Mouse (Mus musculus) embryonic facial prominence, embryonic 14.5 days (tissue): ENCODE results near the gene Gpr4. TPM values are rescaled to one million over a fixed set of nuclear protein-coding genes. Genes with fewer than 3 reads are reported as not detected.
A peak's percentile ranks its signal among the peaks of the same experiment; 100 is the strongest.

ENCODE experiments used
- ATAC-seq: fragments of 200-750 bp; cut with Nextera tagmentation; 2 replicates; pipeline ENCODE4 v1.8.0; 2017; ENCODE audit warnings: low read depth, moderate number of reproducible peaks, moderate TSS enrichment
- DNase-seq: peaks from one replicate; pipeline ENCODE4 v3.0.0-alpha.2; 2015; ENCODE audit warnings: low spot score
- H3K27ac ChIP-seq: fragments of 300-500 bp; sonication (generic); replicated peaks from 2 replicates; pipeline ENCODE4 v1.5.1; 2014; ENCODE audit warnings: low read depth, mild to moderate bottlenecking, low read length, moderate library complexity
- H3K27me3 ChIP-seq: fragments of 300-500 bp; sonication (generic); replicated peaks from 2 replicates; pipeline ENCODE4 v1.6.1; 2014; ENCODE audit warnings: low read length; ENCODE audit not compliant: control insufficient read depth, insufficient read depth
- H3K36me3 ChIP-seq: fragments of 300-500 bp; sonication (generic); 2 replicates; pipeline ENCODE4 v1.6.1; 2014; ENCODE audit warnings: low read length, mixed read lengths; ENCODE audit not compliant: control insufficient read depth, insufficient read depth
- H3K4me1 ChIP-seq: fragments of 300-500 bp; sonication (generic); 2 replicates; pipeline ENCODE4 v1.6.1; 2014; ENCODE audit warnings: antibody characterized with exemption, low read length; ENCODE audit not compliant: control insufficient read depth, insufficient read depth
- H3K4me2 ChIP-seq: fragments of 300-500 bp; sonication (generic); 2 replicates; pipeline ENCODE4 v1.6.1; 2014; ENCODE audit warnings: low read depth, mild to moderate bottlenecking, low read length, moderate library complexity, mixed read lengths
- H3K4me3 ChIP-seq: fragments of 300-500 bp; sonication (generic); 2 replicates; pipeline ENCODE4 v1.5.1; 2014; ENCODE audit warnings: low read depth, mild to moderate bottlenecking, low read length
- H3K9ac ChIP-seq: fragments of 300-500 bp; sonication (generic); 2 replicates; pipeline ENCODE4 v1.6.1; 2014; ENCODE audit warnings: low read depth, mild to moderate bottlenecking, low read length, moderate library complexity, mixed read lengths
- H3K9me3 ChIP-seq: fragments of 300-500 bp; sonication (generic); 2 replicates; pipeline ENCODE4 v1.6.1; 2016; ENCODE audit warnings: low read length; ENCODE audit not compliant: control insufficient read depth
- WGBS: fragments of 180-500 bp; shearing (Covaris S2); extraction: QIAGEN DNeasy Blood & Tissue Kit; methylation state at CpG from one replicate; pipeline ENCODE4 v1.1.7; 2014; 5-methylcytosine and 5-hydroxymethylcytosine counted together
- polyA plus RNA-seq: library from polyadenylated mRNA; unstranded; fragments of >200 nt; fragmentation: Nextera tagmentation; extraction: Ambion mirVana; gene quantifications from 2 replicates; pipeline ENCODE4 v1.2.1, GENCODE M21; 2014

Gene Gpr4
- polyA plus RNA-seq, 1 experiment from 2014 or later = 1.7 TPM

GRCm38 (mm10) chr7:19265928-19266822 is 53.8 kb downstream of the Gpr4 start:
- 80% methylated on average over 10 of the region's 10 CpGs for WGBS
- Histone ChIP-seq H3K27ac (no peak overlapping the region), H3K4me3 (no peak overlapping the region), H3K27me3 (no peaks in the 10 kb centered on the region), H3K36me3 (peaks cover 52% of the 10 kb centered on the region), H3K4me1 (peaks cover 14% of the 10 kb centered on the region; the same call in 1 of the 2 replicates), H3K9ac (no peak overlapping the region), H3K9me3 (no peaks in the 10 kb centered on the region), H3K4me2 (no peak overlapping the region)
- DNase-seq (no peak), ATAC-seq (no peak)

- DNase-seq (no peak), ATAC-seq (no peak)
- H3K4me2 ChIP-seq = no peak overlapping the region
- 62% methylated on average over 10 of the region's 10 CpGs for WGBS
- peaks cover 14% of the 10 kb centered on the region; the same call in 1 of the 2 replicates for H3K4me1 ChIP-seq
- H3K27me3 ChIP-seq = no peaks in the 10 kb centered on the region
- H3K9ac ChIP-seq = no peak overlapping the region
- no peak overlapping the region for H3K4me3 ChIP-seq
- no peaks in the 10 kb centered on the region for H3K9me3 ChIP-seq
- H3K36me3 ChIP-seq = peaks cover 44% of the 10 kb centered on the region
- H3K27ac ChIP-seq = no peak overlapping the region
Observed at GRCm38 (mm10) chr7:19267051-19267450, 54.7 kb downstream of the Gpr4 start.

- WGBS = 29% methylated on average over 10 of the region's 10 CpGs
- peak overlapping the region; percentile 98 for H3K4me2 ChIP-seq
- H3K4me1 ChIP-seq = peaks cover 14% of the 10 kb centered on the region; the same call in 1 of the 2 replicates
- H3K27me3 ChIP-seq = no peaks in the 10 kb centered on the region
- H3K4me3 ChIP-seq = peak overlapping the region; percentile 83
- H3K9me3 ChIP-seq = no peaks in the 10 kb centered on the region
- DNase-seq (no peak), ATAC-seq (no peak)
- H3K9ac ChIP-seq = peak overlapping the region; percentile 81
- H3K36me3 ChIP-seq = peaks cover 24% of the 10 kb centered on the region
- peak overlapping the region; percentile 87 for H3K27ac ChIP-seq
Observed at GRCm38 (mm10) chr7:19268993-19269681, 56.8 kb downstream of the Gpr4 start.

GRCm38 (mm10) chr7:19269721-19270441 is 57.5 kb downstream of the Gpr4 start:
- Histone ChIP-seq H3K9me3 (no peaks in the 10 kb centered on the region), H3K4me3 (peak overlapping the region; percentile 83), H3K9ac (peak overlapping the region; percentile 81), H3K4me1 (peaks cover 14% of the 10 kb centered on the region; the same call in 1 of the 2 replicates), H3K27ac (peak overlapping the region; percentile 87), H3K4me2 (peak overlapping the region; percentile 98), H3K27me3 (no peaks in the 10 kb centered on the region), H3K36me3 (peaks cover 16% of the 10 kb centered on the region)
- WGBS = 0% methylated on average over 2 of the region's 19 CpGs
- peak; percentile 75 for DNase-seq
- peak; percentile 34; the same call in 1 of the 2 replicates for ATAC-seq

GRCm38 (mm10) chr7:19270509-19271237 is 58.3 kb downstream of the Gpr4 start:
- ATAC-seq = no peak
- H3K36me3 ChIP-seq = peaks cover 14% of the 10 kb centered on the region
- H3K4me3 ChIP-seq = peak overlapping the region; percentile 83
- peak; percentile 49 for DNase-seq
- under 1% methylated on average over 17 of the region's 21 CpGs for WGBS
- H3K9me3 ChIP-seq = no peaks in the 10 kb centered on the region
- H3K9ac ChIP-seq = peak overlapping the region; percentile 81
- peak overlapping the region; percentile 98 for H3K4me2 ChIP-seq
- peaks cover 14% of the 10 kb centered on the region; the same call in 1 of the 2 replicates for H3K4me1 ChIP-seq
- H3K27ac ChIP-seq = peak overlapping the region; percentile 87
- no peaks in the 10 kb centered on the region for H3K27me3 ChIP-seq

- Histone ChIP-seq H3K36me3 (peaks cover 8% of the 10 kb centered on the region), H3K4me3 (peak within 1 kb of the TSS; percentile 83), H3K27me3 (no peaks in the 10 kb centered on the region), H3K9me3 (no peaks in the 10 kb centered on the region), H3K4me1 (peaks cover 14% of the 10 kb centered on the region; the same call in 1 of the 2 replicates), H3K27ac (peak within 1 kb of the TSS; percentile 87), H3K9ac (peak within 1 kb of the TSS; percentile 81), H3K4me2 (peak within 1 kb of the TSS; percentile 98)
- WGBS = under 1% methylated on average over 44 of the region's 62 CpGs
- peak; percentile 94 for DNase-seq
- peak; percentile 82 for ATAC-seq
Observed at GRCm38 (mm10) chr7:19271238-19272172, 59.2 kb downstream of the Gpr4 start, which contains the start of gene Vasp. Gene Vasp (minus strand): TSS chr7:19271817.

- no peaks in the 10 kb centered on the region for H3K9me3 ChIP-seq
- peak overlapping the region; percentile 98 for H3K4me2 ChIP-seq
- peak overlapping the region; percentile 87 for H3K27ac ChIP-seq
- peaks cover 14% of the 10 kb centered on the region; the same call in 1 of the 2 replicates for H3K4me1 ChIP-seq
- peak; percentile 71 for ATAC-seq
- H3K9ac ChIP-seq = peak overlapping the region; percentile 81
- H3K36me3 ChIP-seq = peaks cover 7% of the 10 kb centered on the region
- DNase-seq = peak; percentile 88
- H3K4me3 ChIP-seq = peak overlapping the region; percentile 83
- WGBS = under 1% methylated on average over 26 of the region's 36 CpGs
- H3K27me3 ChIP-seq = no peaks in the 10 kb centered on the region
Observed at GRCm38 (mm10) chr7:19272173-19272764, 59.9 kb downstream of the Gpr4 start.
